Mouse (Mus musculus): Measurements from ENCODE around the gene 4933417A18Rik. TPM values are rescaled to one million over a fixed set of nuclear protein-coding genes. Genes with fewer than 3 reads are reported as not detected.
A peak's percentile ranks its signal among the peaks of the same experiment; 100 is the strongest.
"Not testable (repeated sequence)": the region's sequence is repeated elsewhere in the genome, so short reads cannot be mapped to it uniquely, and the experiment has no call there.

The 4933417A18Rik gene
- polyA plus RNA-seq, 1 experiment from 2014 or later: not detected

- Histone ChIP-seq H3K4me2 (ENCODE audit: low read depth, low read length) (no peak overlapping the region), H3K4me1 (ENCODE audit: control insufficient read depth, insufficient read depth, low read length) (no peaks in the 10 kb centered on the region), H3K36me3 (ENCODE audit: control insufficient read depth, insufficient read depth, low read length) (no peaks in the 10 kb centered on the region), H3K9me3 (ENCODE audit: control insufficient read depth, low read length) (no peaks in the 10 kb centered on the region; the same call in 1 of the 2 replicates), H3K9ac (ENCODE audit: low read depth, low read length) (no peak overlapping the region), H3K27me3 (replicated peaks; ENCODE audit: control insufficient read depth, insufficient read depth, low read length) (no peaks in the 10 kb centered on the region), H3K27ac (ENCODE audit: low read length) (no peak overlapping the region), H3K4me3 (ENCODE audit: low read length) (no peak overlapping the region)
- no peak for ATAC-seq
These were observed 18.2 kb downstream of the 4933417A18Rik start for GRCm38 (mm10) chr13:34942370-34942769.

GRCm38 (mm10) chr13:34951437-34951836, 27.2 kb downstream of the 4933417A18Rik start:
- H3K9me3 ChIP-seq (ENCODE audit: control insufficient read depth, low read length); H3K4me3 ChIP-seq (ENCODE audit: low read length); ATAC-seq; H3K4me1 ChIP-seq (ENCODE audit: control insufficient read depth, insufficient read depth, low read length); H3K4me2 ChIP-seq (ENCODE audit: low read depth, low read length); H3K36me3 ChIP-seq (ENCODE audit: control insufficient read depth, insufficient read depth, low read length); H3K27ac ChIP-seq (ENCODE audit: low read length); H3K27me3 ChIP-seq (replicated peaks; ENCODE audit: control insufficient read depth, insufficient read depth, low read length); H3K9ac ChIP-seq (ENCODE audit: low read depth, low read length): not testable (repeated sequence)
- 84% methylated on average over 2 of the region's 2 CpGs for WGBS

- Histone ChIP-seq H3K4me2 (ENCODE audit: low read depth, low read length) (no peak overlapping the region), H3K27me3 (replicated peaks; ENCODE audit: control insufficient read depth, insufficient read depth, low read length) (no peaks in the 10 kb centered on the region), H3K9ac (ENCODE audit: low read depth, low read length) (no peak overlapping the region), H3K4me1 (ENCODE audit: control insufficient read depth, insufficient read depth, low read length) (no peaks in the 10 kb centered on the region), H3K36me3 (ENCODE audit: control insufficient read depth, insufficient read depth, low read length) (no peaks in the 10 kb centered on the region), H3K9me3 (ENCODE audit: control insufficient read depth, low read length) (no peaks in the 10 kb centered on the region), H3K27ac (ENCODE audit: low read length) (no peak overlapping the region), H3K4me3 (ENCODE audit: low read length) (no peak overlapping the region)
- ATAC-seq: no peak
- WGBS: 73% methylated on average over 4 of the region's 4 CpGs
These were observed 32.7 kb downstream of the 4933417A18Rik start for GRCm38 (mm10) chr13:34956901-34957300.

GRCm38 (mm10) chr13:34958158-34958557, 33.9 kb downstream of the 4933417A18Rik start:
- H3K4me1 ChIP-seq (ENCODE audit: control insufficient read depth, insufficient read depth, low read length); H3K4me3 ChIP-seq (ENCODE audit: low read length); H3K4me2 ChIP-seq (ENCODE audit: low read depth, low read length); H3K9me3 ChIP-seq (ENCODE audit: control insufficient read depth, low read length); H3K27ac ChIP-seq (ENCODE audit: low read length); H3K27me3 ChIP-seq (replicated peaks; ENCODE audit: control insufficient read depth, insufficient read depth, low read length); ATAC-seq; H3K36me3 ChIP-seq (ENCODE audit: control insufficient read depth, insufficient read depth, low read length); H3K9ac ChIP-seq (ENCODE audit: low read depth, low read length): not testable (repeated sequence)
- WGBS: 89% methylated on average over 3 of the region's 3 CpGs

GRCm38 (mm10) chr13:34960996-34961770, 37.0 kb downstream of the 4933417A18Rik start:
- H3K27me3 ChIP-seq (replicated peaks; ENCODE audit: control insufficient read depth, insufficient read depth, low read length): no peaks in the 10 kb centered on the region; the same call in 1 of the 2 replicates
- no peaks in the 10 kb centered on the region for H3K36me3 ChIP-seq (ENCODE audit: control insufficient read depth, insufficient read depth, low read length)
- no peak overlapping the region for H3K27ac ChIP-seq (ENCODE audit: low read length)
- no peak overlapping the region for H3K4me2 ChIP-seq (ENCODE audit: low read depth, low read length)
- WGBS: 78% methylated on average over 4 of the region's 4 CpGs
- peaks cover 7% of the 10 kb centered on the region; the same call in 1 of the 2 replicates for H3K4me1 ChIP-seq (ENCODE audit: control insufficient read depth, insufficient read depth, low read length)
- H3K9me3 ChIP-seq (ENCODE audit: control insufficient read depth, low read length): no peaks in the 10 kb centered on the region
- ATAC-seq: no peak
- no peak overlapping the region for H3K4me3 ChIP-seq (ENCODE audit: low read length)
- no peak overlapping the region for H3K9ac ChIP-seq (ENCODE audit: low read depth, low read length)

GRCm38 (mm10) chr13:34963511-34964397, 39.5 kb downstream of the 4933417A18Rik start, which contains the start of gene Eci3:
Gene Eci3, minus strand, starts transcription at chr13:34963810.
- H3K9ac ChIP-seq (ENCODE audit: low read depth, low read length): peak within 1 kb of the TSS; percentile 64

GRCm38 (mm10) chr13:34964419-34964818, 40.2 kb downstream of the 4933417A18Rik start:
- 0 out of 2 replicates have a peak overlapping the region, but pooled peaks have one; percentile 64 for H3K9ac ChIP-seq (ENCODE audit: low read depth, low read length)
- peak overlapping the region; percentile 51 for H3K4me3 ChIP-seq (ENCODE audit: low read length)
- peak overlapping the region; percentile 77 for H3K4me2 ChIP-seq (ENCODE audit: low read depth, low read length)
- no peaks in the 10 kb centered on the region for H3K36me3 ChIP-seq (ENCODE audit: control insufficient read depth, insufficient read depth, low read length)
- ATAC-seq: peak; percentile 32
- no peaks in the 10 kb centered on the region for H3K9me3 ChIP-seq (ENCODE audit: control insufficient read depth, low read length)
- H3K4me1 ChIP-seq (ENCODE audit: control insufficient read depth, insufficient read depth, low read length): peaks cover 7% of the 10 kb centered on the region; the same call in 1 of the 2 replicates
- no peak overlapping the region for H3K27ac ChIP-seq (ENCODE audit: low read length)
- H3K27me3 ChIP-seq (replicated peaks; ENCODE audit: control insufficient read depth, insufficient read depth, low read length): no peaks in the 10 kb centered on the region; the same call in 1 of the 2 replicates
- WGBS: 3% methylated on average over 14 of the region's 14 CpGs

More at GRCm38 (mm10) chr13:34963511-34964397, 39.5 kb downstream of the 4933417A18Rik start, which contains the start of gene Eci3:
- no peaks in the 10 kb centered on the region for H3K9me3 ChIP-seq (ENCODE audit: control insufficient read depth, low read length)
- no peak within 1 kb of the TSS for H3K27ac ChIP-seq (ENCODE audit: low read length)
- peak; percentile 91 for ATAC-seq
- H3K4me1 ChIP-seq (ENCODE audit: control insufficient read depth, insufficient read depth, low read length): peaks cover 7% of the 10 kb centered on the region; the same call in 1 of the 2 replicates
- H3K27me3 ChIP-seq (replicated peaks; ENCODE audit: control insufficient read depth, insufficient read depth, low read length): no peaks in the 10 kb centered on the region; the same call in 1 of the 2 replicates
- H3K4me3 ChIP-seq (ENCODE audit: low read length): peak within 1 kb of the TSS; percentile 51
- peak within 1 kb of the TSS; percentile 77 for H3K4me2 ChIP-seq (ENCODE audit: low read depth, low read length)
- WGBS: 2% methylated on average over 32 of the region's 32 CpGs
- H3K36me3 ChIP-seq (ENCODE audit: control insufficient read depth, insufficient read depth, low read length): no peaks in the 10 kb centered on the region

- Histone ChIP-seq H3K4me2 (ENCODE audit: low read depth, low read length) (peak overlapping the region; percentile 77), H3K4me1 (ENCODE audit: control insufficient read depth, insufficient read depth, low read length) (peaks cover 7% of the 10 kb centered on the region; the same call in 1 of the 2 replicates), H3K9me3 (ENCODE audit: control insufficient read depth, low read length) (no peaks in the 10 kb centered on the region), H3K4me3 (ENCODE audit: low read length) (peak overlapping the region; percentile 51), H3K36me3 (ENCODE audit: control insufficient read depth, insufficient read depth, low read length) (no peaks in the 10 kb centered on the region), H3K27ac (ENCODE audit: low read length) (no peak overlapping the region), H3K9ac (ENCODE audit: low read depth, low read length) (no peak overlapping the region), H3K27me3 (replicated peaks; ENCODE audit: control insufficient read depth, insufficient read depth, low read length) (no peaks in the 10 kb centered on the region; the same call in 1 of the 2 replicates)
- 9% methylated on average over 5 of the region's 5 CpGs for WGBS
- ATAC-seq: peak; percentile 70
These were observed 40.7 kb downstream of the 4933417A18Rik start for GRCm38 (mm10) chr13:34964866-34965265.

GRCm38 (mm10) chr13:34965647-34966046, 41.4 kb downstream of the 4933417A18Rik start:
- not testable (repeated sequence) for H3K4me2 ChIP-seq (ENCODE audit: low read depth, low read length); H3K4me1 ChIP-seq (ENCODE audit: control insufficient read depth, insufficient read depth, low read length); H3K4me3 ChIP-seq (ENCODE audit: low read length); H3K9me3 ChIP-seq (ENCODE audit: control insufficient read depth, low read length); H3K27me3 ChIP-seq (replicated peaks; ENCODE audit: control insufficient read depth, insufficient read depth, low read length); H3K36me3 ChIP-seq (ENCODE audit: control insufficient read depth, insufficient read depth, low read length); H3K9ac ChIP-seq (ENCODE audit: low read depth, low read length); H3K27ac ChIP-seq (ENCODE audit: low read length)
- WGBS: 77% methylated on average over 9 of the region's 9 CpGs
- ATAC-seq: 0 out of 2 replicates have a peak, but pooled peaks have one; percentile 54
